Mouse (Mus musculus): Measurements from ENCODE around the gene Atp6v1e2. TPM values are rescaled to one million over a fixed set of nuclear protein-coding genes. Genes with fewer than 3 reads are reported as not detected.
A peak's percentile ranks its signal among the peaks of the same experiment; 100 is the strongest.

Gene Atp6v1e2
- total and polyA plus RNA-seq, 3 experiments, result not detected

- TF ChIP-seq TBP (conservative IDR thresholded peaks at IDR 0.05; ENCODE audit: low read depth, low read length), result no peak
- TF ChIP-seq MEF2A (IDR thresholded peaks at IDR 0.05; ENCODE audit: borderline replicate concordance, low read depth, low read length), result no peak
- peak; percentile 41 for TF ChIP-seq IRF4 (IDR thresholded peaks at IDR 0.05; ENCODE audit: low read depth, low read length)
- peak; percentile 45 for TF ChIP-seq MAX (IDR thresholded peaks at IDR 0.05; ENCODE audit: low read length)
- no peak for TF ChIP-seq UBTF (IDR thresholded peaks at IDR 0.05; ENCODE audit: low read depth, low read length)
- no peak for TF ChIP-seq KAT2A (IDR thresholded peaks at IDR 0.05; ENCODE audit: insufficient replicate concordance, low read length)
- TF ChIP-seq TCF12 (IDR thresholded peaks at IDR 0.05; ENCODE audit: low read depth, low read length), result 0 out of 2 replicates have a peak, but pooled peaks have one; percentile 9
- no peak for TF ChIP-seq MAFK (IDR thresholded peaks at IDR 0.05; ENCODE audit: insufficient replicate concordance, low read length)
- no peak for TF ChIP-seq CHD2 (IDR thresholded peaks at IDR 0.05; ENCODE audit: low read length)
- TF ChIP-seq ZNF384 (IDR thresholded peaks at IDR 0.05; ENCODE audit: low read depth, low read length), result no peak
- peak; percentile 31 to 93; a peak in 3 of 4 replicates for TF ChIP-seq CTCF (conservative IDR thresholded peaks at IDR 0.05 in 1 of 2, IDR thresholded peaks at IDR 0.05 in 1 of 2; ENCODE audit: low read depth in 2 of 2, low read length in 2 of 2)
These were observed 37.8 kb downstream of the Atp6v1e2 start (continued) for GRCm38 (mm10) chr17:86909733-86910495.

GRCm38 (mm10) chr17:86908316-86908715, 39.4 kb downstream of the Atp6v1e2 start:
- TF ChIP-seq JUND (conservative IDR thresholded peaks at IDR 0.05; ENCODE audit: low read depth, low read length) (no peak), USF1 (IDR thresholded peaks at IDR 0.05; ENCODE audit: low read depth, low read length) (no peak), TCF12 (IDR thresholded peaks at IDR 0.05; ENCODE audit: low read depth, low read length) (no peak), ETS1 (conservative IDR thresholded peaks at IDR 0.05; ENCODE audit: low read depth, low read length) (no peak), GABPA (IDR thresholded peaks at IDR 0.05; ENCODE audit: insufficient replicate concordance, low read depth, low read length) (no peak), NELFE (IDR thresholded peaks at IDR 0.05; ENCODE audit: low read depth, low read length) (no peak), IRF4 (IDR thresholded peaks at IDR 0.05; ENCODE audit: low read depth, low read length) (no peak), ZKSCAN1 (IDR thresholded peaks at IDR 0.05; ENCODE audit: borderline replicate concordance, low read depth, low read length) (no peak), TBP (conservative IDR thresholded peaks at IDR 0.05; ENCODE audit: low read depth, low read length) (no peak), SIN3A (IDR thresholded peaks at IDR 0.05; ENCODE audit: low read length) (no peak)
- H3K79me2 ChIP-seq (replicated peaks; ENCODE audit: control insufficient read depth, extremely low read depth, insufficient read depth, poor library complexity, severe bottlenecking), result no peaks in the 10 kb centered on the region
- no peaks in the 10 kb centered on the region for H3K9me3 ChIP-seq (replicated peaks; ENCODE audit: low read length)
- no peak for DNase-seq (ENCODE audit: extremely low read depth)
- no peak overlapping the region for H3K4me2 ChIP-seq (ENCODE audit: insufficient read depth, low read depth, poor library complexity, severe bottlenecking)
- peaks cover 7 to 24% of the 10 kb centered on the region in 2 experiments for H3K4me1 ChIP-seq (ENCODE audit: control insufficient read depth in 1 of 2, insufficient read depth in 2 of 2)
- H3K9ac ChIP-seq (ENCODE audit: insufficient read depth, low read depth), result no peak overlapping the region
- H3K27ac ChIP-seq (ENCODE audit: insufficient read depth, low read depth), result no peak overlapping the region
- H3K27me3 ChIP-seq (replicated peaks), result no peaks in the 10 kb centered on the region
- in situ Hi-C loops (cut with MboI; ENCODE audit: low pct_ligation_motif_present, low pct_unique_long_range_greater_than_20kb, low sequenced_read_pairs), result loop anchor here (5.0 to 25.0 kb wide), 3 partner anchors 426 to 744 kb away; partner anchors contain the start of gene Prkce
- H3K36me3 ChIP-seq (replicated peaks in 1 of 2; ENCODE audit: control insufficient read depth in 1 of 2, insufficient read depth in 1 of 2, low read length in 1 of 2), result no peaks in the 10 kb centered on the region
- dilution Hi-C loops (cut with MboI; ENCODE audit: extremely low pct_ligation_motif_present, extremely low pct_unique_long_range_greater_than_20kb, low sequenced_read_pairs), result no loop called here
- no peak overlapping the region for H3K4me3 ChIP-seq (replicated peaks in 1 of 3; ENCODE audit: low read depth in 2 of 3, low read length in 2 of 3, poor library complexity in 1 of 3)
